Mouse (Mus musculus) embryonic fibroblast, embryonic 13.5 days (primary cell): Measurements from ENCODE around the gene Bspry. TPM values are rescaled to one million over a fixed set of nuclear protein-coding genes. Genes with fewer than 3 reads are reported as not detected.

Experiments
- H3K27ac ChIP-seq: 2 replicates; pipeline ENCODE4 v1.5.1; 2012; ENCODE audit warnings: low read length, control low read depth, inconsistent platforms; ENCODE audit not compliant: insufficient read depth
- H3K4me1 ChIP-seq: 2 replicates; pipeline ENCODE4 v1.6.1; 2011; ENCODE audit warnings: low read length; ENCODE audit not compliant: control insufficient read depth, insufficient read depth
- H3K4me3 ChIP-seq: 2 replicates; pipeline ENCODE4 v1.5.1; 2011; ENCODE audit warnings: mild to moderate bottlenecking, control low read depth, low read length; ENCODE audit not compliant: insufficient read depth
- CTCF ChIP-seq: IDR thresholded peaks from 2 replicates; pipeline ENCODE4 v1.5.1; 2011; ENCODE audit warnings: mild to moderate bottlenecking, control low read depth, low read length, moderate library complexity, borderline replicate concordance; ENCODE audit not compliant: insufficient read depth
- POLR2A ChIP-seq: IDR thresholded peaks from 2 replicates; pipeline ENCODE4 v1.6.1; 2011; ENCODE audit warnings: low read depth, mild to moderate bottlenecking, control low read depth, low read length, moderate library complexity
- polyA plus RNA-seq: library from polyadenylated mRNA; stranded (reverse); fragments of >200 nt; gene quantifications from 2 replicates; pipeline ENCODE4 v1.2.4, GENCODE M21; 2011; ENCODE audit warnings: low read depth; ENCODE audit not compliant: missing spikeins, insufficient read length

Gene Bspry
- polyA plus RNA-seq, 1 experiment, result not detected

DNA sequence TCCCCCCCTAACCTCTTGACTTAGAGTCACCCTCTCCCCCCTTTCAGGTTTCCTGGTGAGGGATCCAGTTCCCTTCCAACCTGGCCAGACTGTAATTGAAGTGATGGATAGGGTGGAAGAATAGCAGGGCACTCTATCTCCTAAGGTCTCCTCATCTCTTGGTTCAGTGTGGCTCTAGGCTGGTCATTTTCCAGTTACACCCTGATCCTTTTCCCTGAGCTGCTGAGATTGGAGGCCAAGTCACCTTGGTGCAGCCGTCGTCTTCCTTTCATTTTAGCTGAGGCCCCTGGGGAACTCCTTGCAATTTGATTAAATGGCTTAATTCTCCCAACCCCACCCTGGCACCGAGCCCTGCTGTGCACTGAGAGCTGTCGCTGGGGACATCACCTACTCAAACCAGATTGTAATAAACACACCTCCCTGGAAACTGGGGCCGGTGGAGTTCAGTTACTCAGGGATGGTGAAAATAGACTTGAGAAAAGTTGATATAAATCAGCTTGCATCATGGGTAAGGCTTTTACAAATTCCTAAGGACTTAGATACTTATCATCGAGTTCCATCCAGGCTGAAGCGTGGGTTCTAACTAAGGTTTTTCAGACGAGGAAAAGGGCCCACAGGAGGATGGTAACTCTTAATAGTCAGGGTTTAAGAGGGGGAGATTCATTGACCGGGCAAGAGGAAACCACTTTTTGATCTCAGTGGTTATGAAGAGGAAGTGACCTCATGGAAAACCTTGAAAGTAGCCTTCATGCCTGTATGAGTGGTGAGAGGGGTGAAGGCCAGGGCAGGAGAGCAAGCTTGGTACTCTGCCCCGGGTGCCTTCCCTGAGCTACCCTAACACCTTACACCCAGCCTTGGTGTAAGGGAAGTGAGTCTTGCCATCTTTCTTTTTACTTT, 1.1 kb downstream of the Bspry start:
- H3K27ac ChIP-seq, result no peak overlapping the region
- no peak for TF ChIP-seq CTCF
- TF ChIP-seq POLR2A, result no peak
- no peak overlapping the region for H3K4me3 ChIP-seq
- no peaks in the 10 kb centered on the region; the same call in 1 of the 2 replicates for H3K4me1 ChIP-seq

DNA sequence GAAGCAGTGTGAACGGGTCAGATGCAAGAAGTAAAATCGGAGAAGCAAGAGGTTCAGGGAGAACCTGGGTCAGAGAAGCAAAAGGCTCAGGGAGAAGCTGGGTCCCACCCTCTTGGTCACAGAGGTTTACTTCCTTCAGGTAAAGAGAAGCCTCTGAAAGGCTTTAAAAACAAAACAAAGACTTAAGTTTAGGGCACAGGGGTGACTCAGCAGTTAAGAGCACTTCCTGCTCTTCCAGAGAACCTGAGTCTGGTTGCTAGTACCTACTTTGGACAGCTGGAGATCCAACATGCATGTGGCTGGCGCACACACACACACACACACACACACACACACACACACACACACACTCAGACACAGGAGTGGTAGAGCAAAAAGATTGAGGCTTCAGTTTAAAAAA, 5.1 kb downstream of the Bspry start:
- Histone ChIP-seq H3K4me3 (no peak overlapping the region), H3K4me1 (no peaks in the 10 kb centered on the region), H3K27ac (no peak overlapping the region)
- TF ChIP-seq POLR2A (no peak), CTCF (no peak)

DNA sequence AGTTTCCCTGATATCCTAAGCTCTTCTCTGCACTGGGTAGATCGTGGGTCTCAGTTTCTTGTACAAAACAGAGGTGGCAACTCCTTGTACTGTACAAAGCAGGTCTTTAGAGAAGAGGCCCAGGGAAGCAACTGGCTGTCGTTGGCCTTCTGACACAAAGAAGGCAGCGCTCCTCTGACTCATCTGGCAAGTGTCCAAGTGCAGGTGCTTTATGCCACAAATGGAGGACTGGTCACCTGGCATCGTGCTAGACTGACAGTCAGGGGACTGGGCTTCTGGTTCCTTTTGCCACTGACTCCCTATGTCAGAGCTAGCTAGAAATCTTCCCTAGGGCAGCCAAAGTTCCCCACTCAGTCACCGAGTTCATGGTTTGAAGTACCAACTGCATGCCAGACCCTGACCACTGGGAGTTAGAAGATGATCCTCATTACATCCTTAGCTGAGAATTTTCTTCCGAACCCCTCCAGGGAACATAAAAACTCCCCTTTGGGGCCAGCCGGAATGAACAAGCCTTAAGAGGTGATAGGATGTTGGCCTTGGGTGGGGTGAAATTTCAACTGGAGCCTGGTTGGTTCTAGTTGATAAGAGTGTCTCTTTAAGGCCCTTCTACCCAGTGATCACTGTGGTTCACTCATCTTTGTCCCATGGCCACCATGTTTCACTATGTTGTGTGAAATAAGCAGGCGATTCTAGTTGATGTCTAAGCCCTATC, 5.8 kb downstream of the Bspry start:
- H3K27ac ChIP-seq, result no peak overlapping the region
- TF ChIP-seq CTCF (no peak), POLR2A (no peak)
- no peaks in the 10 kb centered on the region for H3K4me1 ChIP-seq
- H3K4me3 ChIP-seq, result no peak overlapping the region

DNA sequence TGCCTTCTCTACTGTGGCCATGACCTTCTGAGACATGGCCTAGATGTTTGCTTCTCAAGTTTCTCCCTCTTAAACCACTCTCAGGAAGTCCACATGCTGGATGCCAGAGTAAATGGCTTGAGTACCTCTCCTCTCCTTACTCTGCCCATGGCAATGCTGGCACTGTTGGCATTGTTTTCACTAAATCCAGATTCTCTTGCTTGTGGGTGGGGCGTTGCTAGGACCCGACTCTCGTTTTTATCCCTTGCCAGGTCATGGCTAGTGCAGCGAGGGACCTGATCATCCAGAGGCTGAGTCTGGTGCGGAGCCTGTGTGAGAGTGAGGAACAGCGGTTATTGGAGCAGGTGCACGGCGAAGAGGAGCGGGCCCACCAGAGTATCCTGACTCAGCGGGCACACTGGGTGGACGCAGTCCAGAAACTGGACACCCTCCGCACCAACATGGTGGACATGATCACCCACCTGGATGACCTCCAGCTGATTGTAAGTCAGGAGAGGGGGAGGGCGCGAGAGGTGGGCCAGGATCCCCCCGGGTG, 6.4 kb downstream of the Bspry start:
- no peaks in the 10 kb centered on the region for H3K4me1 ChIP-seq
- TF ChIP-seq CTCF (no peak), POLR2A (no peak)
- H3K4me3 ChIP-seq, result no peak overlapping the region
- H3K27ac ChIP-seq, result no peak overlapping the region

DNA sequence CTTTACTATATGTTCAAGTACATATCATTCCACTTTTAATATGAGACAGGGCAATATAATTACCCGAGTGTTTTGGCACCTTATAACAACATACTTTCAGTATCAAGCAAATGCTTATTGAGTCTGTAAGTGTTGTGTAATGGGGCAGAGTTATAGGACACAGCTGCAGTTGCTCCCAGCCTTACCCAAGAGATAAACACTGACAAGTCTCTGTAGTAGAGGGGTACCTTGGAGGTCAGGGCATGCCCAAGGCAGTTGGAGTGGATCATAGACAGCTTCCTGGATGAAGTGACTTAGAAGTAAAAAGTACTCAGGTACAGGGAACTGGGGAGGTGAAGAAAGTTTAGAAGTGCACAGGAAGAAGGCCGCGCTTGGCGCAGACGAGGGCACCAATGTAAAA, 7.3 kb downstream of the Bspry start:
- H3K4me3 ChIP-seq, result no peak overlapping the region
- H3K27ac ChIP-seq, result no peak overlapping the region
- H3K4me1 ChIP-seq, result no peaks in the 10 kb centered on the region
- no peak for TF ChIP-seq POLR2A
- TF ChIP-seq CTCF, result no peak

DNA sequence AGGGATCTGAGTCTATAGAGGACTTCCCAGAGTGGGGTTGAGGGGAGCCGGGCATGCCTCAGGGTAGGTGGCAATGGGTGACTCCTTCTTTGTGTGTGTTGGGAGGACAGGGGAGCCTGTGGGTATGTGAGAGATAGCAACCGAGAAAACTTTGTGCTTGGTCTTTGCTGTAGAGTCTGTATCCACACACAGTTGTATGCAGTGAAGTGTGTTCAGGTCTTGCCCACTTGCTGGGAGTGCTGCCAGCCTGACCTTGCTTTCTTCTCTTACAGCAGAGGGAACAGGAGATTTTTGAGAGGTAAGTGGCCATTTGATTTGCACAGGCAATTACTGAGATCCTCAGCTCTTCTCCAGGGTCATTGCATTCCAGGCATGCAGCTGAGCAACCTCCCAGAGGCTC, 8.1 kb downstream of the Bspry start:
- Histone ChIP-seq H3K4me3 (no peak overlapping the region), H3K27ac (no peak overlapping the region), H3K4me1 (no peaks in the 10 kb centered on the region)
- TF ChIP-seq CTCF (no peak), POLR2A (no peak)

DNA sequence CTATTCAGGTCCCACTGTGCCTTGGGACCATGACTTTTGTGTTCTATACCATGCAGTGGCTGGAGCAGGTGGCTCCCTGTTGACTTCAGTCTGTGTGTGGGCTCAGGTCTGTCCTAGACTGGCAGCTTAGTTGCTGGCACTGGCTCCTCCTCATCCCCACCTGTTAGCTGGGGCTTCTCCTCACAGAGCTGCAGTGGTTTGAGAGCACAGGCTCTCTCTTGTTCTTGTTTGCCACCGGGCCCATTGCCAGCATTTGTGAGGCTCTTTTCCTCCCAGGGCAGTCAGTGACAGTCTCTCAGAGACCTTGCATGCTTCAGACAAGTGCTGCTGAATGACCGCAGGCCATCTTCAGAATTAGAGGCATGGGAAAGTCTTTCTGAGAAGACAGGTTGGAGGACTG, 12.8 kb downstream of the Bspry start:
- TF ChIP-seq CTCF (no peak), POLR2A (no peak)
- Histone ChIP-seq H3K27ac (no peak overlapping the region), H3K4me1 (no peaks in the 10 kb centered on the region), H3K4me3 (no peak overlapping the region)

DNA sequence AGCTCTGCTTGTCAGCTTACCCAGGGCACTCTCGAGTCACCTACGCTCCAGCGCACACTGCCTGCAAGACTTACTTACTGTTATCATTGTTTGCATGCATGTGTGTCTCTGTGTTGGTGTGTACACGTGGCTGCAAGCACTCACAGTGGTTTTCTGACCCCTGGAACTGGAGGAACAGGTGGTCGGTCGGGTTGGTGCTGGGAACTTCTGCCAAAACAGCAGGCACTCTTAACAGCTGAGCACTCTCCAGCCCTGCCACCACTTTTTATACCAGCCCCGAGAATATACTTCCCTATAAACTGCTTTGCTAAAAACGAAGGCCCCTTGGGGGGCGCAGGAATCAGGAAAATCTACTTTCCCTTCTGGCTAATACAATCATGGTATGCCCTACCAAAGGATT, 14.4 kb downstream of the Bspry start:
- TF ChIP-seq CTCF (no peak), POLR2A (no peak)
- no peak overlapping the region for H3K27ac ChIP-seq
- no peaks in the 10 kb centered on the region for H3K4me1 ChIP-seq
- no peak overlapping the region for H3K4me3 ChIP-seq

DNA sequence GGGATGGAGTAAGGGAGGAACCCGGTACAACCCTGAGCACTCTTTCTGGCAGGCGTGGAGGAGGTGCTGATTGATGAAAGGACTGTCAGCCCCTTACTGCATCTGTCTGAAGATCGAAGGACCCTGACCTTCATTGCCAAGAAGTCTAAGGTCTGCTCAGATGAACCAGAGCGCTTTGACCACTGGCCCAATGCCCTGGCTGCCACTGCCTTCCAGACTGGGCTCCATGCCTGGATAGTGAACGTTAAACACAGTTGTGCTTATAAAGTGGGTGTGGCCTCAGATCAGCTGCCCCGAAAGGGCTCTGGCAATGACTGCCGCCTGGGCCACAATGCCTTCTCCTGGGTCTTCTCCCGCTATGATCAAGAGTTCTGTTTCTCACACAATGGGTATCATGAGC, 16.1 kb downstream of the Bspry start:
- TF ChIP-seq POLR2A, result no peak
- no peak for TF ChIP-seq CTCF
- H3K27ac ChIP-seq, result no peak overlapping the region
- H3K4me1 ChIP-seq, result no peaks in the 10 kb centered on the region
- H3K4me3 ChIP-seq, result no peak overlapping the region

DNA sequence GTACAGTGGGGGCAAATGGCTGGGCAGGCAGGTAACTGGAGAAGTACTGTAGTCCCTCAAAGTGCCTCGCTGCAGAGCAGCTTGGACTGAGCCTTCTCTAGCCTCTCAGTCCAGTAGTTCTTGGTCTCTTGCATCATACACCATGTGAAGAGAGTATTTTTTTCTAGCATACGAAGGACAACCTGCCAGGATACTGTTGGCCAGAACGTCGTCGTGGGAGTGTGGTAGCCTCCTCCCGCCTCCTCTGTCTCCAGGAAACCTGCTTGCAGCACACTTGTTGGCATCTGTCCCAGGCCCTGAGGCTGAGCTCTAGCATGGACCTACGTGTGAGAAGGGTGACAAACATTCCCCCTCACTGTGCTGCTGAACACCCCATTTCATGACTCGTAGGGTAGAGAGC, 17.0 kb downstream of the Bspry start:
- no peak for TF ChIP-seq POLR2A
- TF ChIP-seq CTCF, result no peak
- Histone ChIP-seq H3K27ac (no peak overlapping the region), H3K4me1 (no peaks in the 10 kb centered on the region), H3K4me3 (no peak overlapping the region)
